Mouse (Mus musculus) ovary, postnatal 14 days (tissue): ENCODE measurements around the gene Glb1l2.
A peak's percentile ranks its signal among the peaks of the same experiment; 100 is the strongest.

Source experiments
- DNase-seq: peaks from one replicate; pipeline ENCODE4 v3.0.0; 2022; ENCODE audit warnings: low spot score

Gene Glb1l2

DNA sequence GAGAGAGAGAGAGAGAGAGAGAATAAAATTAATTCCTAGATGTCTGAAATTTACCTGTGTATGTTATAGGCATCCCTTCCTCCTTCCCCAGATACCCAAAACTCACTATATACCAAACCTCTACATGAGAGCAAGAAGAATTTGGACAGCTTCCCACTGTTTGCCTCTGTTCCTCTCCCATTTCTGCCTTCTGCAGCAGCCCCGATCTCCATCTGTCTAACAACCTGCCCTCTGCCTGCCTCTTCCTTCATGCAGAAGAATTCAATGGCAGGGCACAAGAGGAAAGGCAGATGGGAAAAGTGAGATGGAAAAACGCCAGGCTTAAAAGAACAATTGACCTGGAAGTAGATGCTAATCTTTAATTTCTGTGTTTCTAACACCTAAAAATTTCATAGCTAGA is 77.7 kb downstream of the Glb1l2 start:
- no peak for DNase-seq

DNA sequence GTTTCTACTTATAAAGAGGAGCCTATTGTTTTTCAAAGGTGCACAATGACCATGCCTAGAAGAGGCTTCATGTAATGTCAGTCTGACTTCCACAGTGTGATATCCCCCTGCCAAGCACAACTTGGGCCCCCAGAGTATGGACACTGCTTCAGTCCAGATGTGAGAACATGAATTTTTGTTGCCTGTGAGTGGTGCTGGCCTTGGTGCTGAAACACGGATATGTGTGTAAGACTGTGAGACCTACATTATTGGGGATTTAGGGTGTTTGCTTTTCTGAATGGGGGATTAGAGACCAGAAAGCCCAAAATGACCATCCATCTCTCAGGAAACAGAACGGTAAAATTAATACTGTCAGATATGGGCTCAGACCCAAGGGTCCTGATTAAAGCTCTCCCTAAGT is 78.8 kb downstream of the Glb1l2 start:
- peak; percentile 36 for DNase-seq

DNA sequence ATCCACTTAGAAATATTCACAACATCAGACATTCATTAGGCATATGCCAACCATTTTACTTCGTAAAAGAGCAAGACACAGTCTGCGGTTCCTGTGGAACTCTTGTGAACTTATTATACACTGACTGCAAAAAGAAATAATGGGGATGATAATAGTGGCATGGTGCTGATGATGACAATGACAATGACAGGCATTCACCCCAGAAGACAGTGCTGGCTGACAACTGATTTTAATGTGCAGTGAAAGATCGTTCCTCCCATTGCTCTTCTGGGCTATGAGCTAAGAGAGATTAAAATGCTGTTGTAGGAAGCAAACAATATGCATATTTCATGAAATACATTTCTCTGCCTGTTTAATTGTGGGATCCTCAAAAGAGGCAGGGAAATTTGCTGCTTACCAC is 80.6 kb downstream of the Glb1l2 start:
- no peak for DNase-seq

DNA sequence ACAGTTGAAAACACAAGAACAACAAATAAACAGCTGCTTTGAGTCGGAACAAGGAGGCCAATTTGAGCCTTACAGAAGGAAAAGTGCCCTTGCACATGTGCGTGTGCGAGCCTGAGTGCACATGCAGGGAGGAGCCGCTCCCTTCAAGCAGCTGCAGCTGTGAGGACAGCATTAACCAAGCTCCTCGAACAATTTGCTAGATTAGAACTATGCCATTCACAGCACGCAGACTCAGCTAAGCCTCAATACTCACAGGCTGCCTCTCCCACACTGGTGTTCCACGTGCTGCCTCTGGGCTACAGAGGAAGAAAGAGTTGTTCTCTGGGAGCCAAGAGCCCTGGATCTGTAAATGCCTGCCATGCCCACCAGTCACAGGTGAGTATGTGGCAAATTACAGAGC is 84.5 kb downstream of the Glb1l2 start:
- no peak for DNase-seq

DNA sequence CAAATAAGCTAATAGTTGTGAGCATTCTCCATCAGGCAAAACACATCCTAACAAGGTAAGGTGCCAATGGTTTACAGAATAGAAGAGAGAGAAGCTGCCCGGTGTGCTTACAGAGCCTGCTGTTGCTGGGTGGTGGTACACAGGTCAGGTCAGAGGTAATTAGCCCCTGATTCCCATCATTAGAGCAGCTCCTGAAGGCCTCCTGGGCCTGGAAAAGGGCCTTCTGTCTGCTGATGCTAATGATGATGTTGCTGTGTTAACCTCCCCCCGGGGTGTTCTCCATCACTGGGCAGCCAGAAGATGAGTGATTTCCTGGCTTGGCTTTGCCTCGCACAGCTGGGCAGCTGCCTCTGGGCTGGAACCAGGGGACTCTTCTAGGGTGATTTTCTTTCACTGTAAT is 87.9 kb downstream of the Glb1l2 start:
- no peak for DNase-seq
